Mouse (Mus musculus): ENCODE measurements at regions not wholly inside any gene's neighbourhood (a gene's known extent, or its start where the extent isn't known, plus 50 kb on each side); places are given as distances from the start of the nearest gene placed in this dataset.

DNA sequence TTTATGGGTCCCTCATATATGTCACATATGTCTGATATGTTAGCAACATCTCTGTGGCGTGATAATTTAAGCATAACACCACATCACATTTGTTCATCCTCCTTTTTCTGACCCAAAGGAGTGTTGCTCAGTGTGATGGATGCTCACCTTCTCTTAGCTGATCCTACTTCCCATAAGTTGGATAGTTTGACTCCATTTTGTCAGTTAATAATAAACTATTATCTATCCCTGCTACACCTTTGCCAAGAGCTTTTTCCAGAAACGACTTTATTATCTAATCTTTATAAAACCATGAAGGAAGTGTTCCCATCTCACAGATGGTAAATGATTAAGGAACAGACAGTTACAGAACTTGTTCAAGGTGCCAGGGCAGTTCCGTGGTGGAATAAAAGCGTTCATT lies 480.5 kb downstream of the Klf5 start:
- no peak overlapping the region for H3K4me3 ChIP-seq (ENCODE audit: low read depth, low read length)
- DNase-seq (ENCODE audit: low spot score), result no peak
- ATAC-seq, result no peak
- no peaks in the 10 kb centered on the region for H3K27me3 ChIP-seq (replicated peaks; ENCODE audit: insufficient read depth, low read length)
- H3K9ac ChIP-seq (replicated peaks; ENCODE audit: low read depth), result no peak overlapping the region
- H3K4me2 ChIP-seq (replicated peaks; ENCODE audit: low read depth, low read length), result no peak overlapping the region
- WGBS, result 51% methylated on average over 4 of the region's 4 CpGs
- TF ChIP-seq EP300 (IDR thresholded peaks at IDR 0.05) (no peak), CTCF (IDR thresholded peaks at IDR 0.05) (no peak)
- no peaks in the 10 kb centered on the region for H3K4me1 ChIP-seq (ENCODE audit: insufficient read depth, low read depth, low read length)
- no peaks in the 10 kb centered on the region for H3K9me3 ChIP-seq (ENCODE audit: low read length)
- no peak overlapping the region for H3K27ac ChIP-seq (ENCODE audit: low read length)
- no peaks in the 10 kb centered on the region for H3K36me3 ChIP-seq (ENCODE audit: insufficient read depth, low read length)

GRCm38 (mm10) chr14:99783646-99784045 lies 485.2 kb downstream of the Klf5 start:
- no peaks in the 10 kb centered on the region for H3K4me1 ChIP-seq (ENCODE audit: insufficient read depth, low read depth, low read length)
- ATAC-seq, result peak; percentile 91
- no peak overlapping the region for H3K4me2 ChIP-seq (replicated peaks; ENCODE audit: low read depth, low read length)
- H3K4me3 ChIP-seq (ENCODE audit: low read depth, low read length), result no peak overlapping the region
- TF ChIP-seq EP300 (IDR thresholded peaks at IDR 0.05), result peak; percentile 100
- TF ChIP-seq CTCF (IDR thresholded peaks at IDR 0.05), result no peak
- H3K9ac ChIP-seq (replicated peaks; ENCODE audit: low read depth), result no peak overlapping the region
- H3K36me3 ChIP-seq (ENCODE audit: insufficient read depth, low read length), result no peaks in the 10 kb centered on the region
- H3K27ac ChIP-seq (ENCODE audit: low read length), result peak overlapping the region; percentile 83
- WGBS, result 55% methylated on average over 1 of the region's 1 CpGs
- DNase-seq (ENCODE audit: low spot score), result peak; percentile 90
- no peaks in the 10 kb centered on the region for H3K9me3 ChIP-seq (ENCODE audit: low read length)
- no peaks in the 10 kb centered on the region for H3K27me3 ChIP-seq (replicated peaks; ENCODE audit: insufficient read depth, low read length)

DNA sequence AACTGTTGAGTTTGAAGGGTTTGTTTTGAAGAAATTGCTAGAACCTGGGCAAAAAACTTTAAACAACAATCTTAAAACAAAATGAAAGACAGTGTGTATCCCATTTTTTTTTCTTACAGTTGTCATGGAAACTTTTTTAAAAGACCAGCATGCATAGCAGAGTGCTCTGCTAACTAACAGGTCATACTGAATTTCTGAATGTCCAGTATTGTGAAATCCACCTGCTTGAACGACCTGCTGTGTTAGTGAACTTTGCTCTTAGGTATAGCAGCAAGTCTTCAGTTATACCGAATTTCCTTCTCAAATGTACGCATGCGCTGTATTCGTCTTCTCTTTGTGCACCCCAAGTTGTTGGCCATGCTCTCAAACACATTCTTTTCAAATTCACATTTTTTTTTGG lies 486.6 kb downstream of the Klf5 start:
- Histone ChIP-seq H3K4me2 (replicated peaks; ENCODE audit: low read depth, low read length) (no peak overlapping the region), H3K9me3 (ENCODE audit: low read length) (no peaks in the 10 kb centered on the region), H3K9ac (replicated peaks; ENCODE audit: low read depth) (no peak overlapping the region), H3K4me3 (ENCODE audit: low read depth, low read length) (no peak overlapping the region), H3K27me3 (replicated peaks; ENCODE audit: insufficient read depth, low read length) (no peaks in the 10 kb centered on the region), H3K36me3 (ENCODE audit: insufficient read depth, low read length) (no peaks in the 10 kb centered on the region), H3K4me1 (ENCODE audit: insufficient read depth, low read depth, low read length) (no peaks in the 10 kb centered on the region), H3K27ac (ENCODE audit: low read length) (peak overlapping the region; percentile 83)
- TF ChIP-seq CTCF (IDR thresholded peaks at IDR 0.05) (no peak), EP300 (IDR thresholded peaks at IDR 0.05) (no peak)
- DNase-seq (ENCODE audit: low spot score) (peak; percentile 70), ATAC-seq (0 out of 2 replicates have a peak, but pooled peaks have one; percentile 30)
- WGBS, result 65% methylated on average over 5 of the region's 5 CpGs

GRCm38 (mm10) chr14:99786367-99786766 lies 487.9 kb downstream of the Klf5 start:
- H3K4me2 ChIP-seq (replicated peaks; ENCODE audit: low read depth, low read length), result no peak overlapping the region
- no peak overlapping the region for H3K27ac ChIP-seq (ENCODE audit: low read length)
- no peaks in the 10 kb centered on the region for H3K27me3 ChIP-seq (replicated peaks; ENCODE audit: insufficient read depth, low read length)
- H3K9ac ChIP-seq (replicated peaks; ENCODE audit: low read depth), result no peak overlapping the region
- DNase-seq (ENCODE audit: low spot score) (no peak), ATAC-seq (no peak)
- 96% methylated on average over 1 of the region's 1 CpGs for WGBS
- no peak overlapping the region for H3K4me3 ChIP-seq (ENCODE audit: low read depth, low read length)
- H3K9me3 ChIP-seq (ENCODE audit: low read length), result no peaks in the 10 kb centered on the region
- H3K4me1 ChIP-seq (ENCODE audit: insufficient read depth, low read depth, low read length), result no peaks in the 10 kb centered on the region
- no peaks in the 10 kb centered on the region for H3K36me3 ChIP-seq (ENCODE audit: insufficient read depth, low read length)
- TF ChIP-seq EP300 (IDR thresholded peaks at IDR 0.05) (no peak), CTCF (IDR thresholded peaks at IDR 0.05) (no peak)

- ATAC-seq (peak; percentile 64), DNase-seq (ENCODE audit: low spot score) (peak; percentile 82)
- H3K27me3 ChIP-seq (replicated peaks; ENCODE audit: insufficient read depth, low read length), result no peaks in the 10 kb centered on the region
- H3K4me3 ChIP-seq (ENCODE audit: low read depth, low read length), result no peak overlapping the region
- peak overlapping the region; percentile 43; the same call in 1 of the 2 replicates for H3K27ac ChIP-seq (ENCODE audit: low read length)
- no peaks in the 10 kb centered on the region for H3K36me3 ChIP-seq (ENCODE audit: insufficient read depth, low read length)
- 45% methylated on average over 3 of the region's 3 CpGs for WGBS
- no peaks in the 10 kb centered on the region for H3K4me1 ChIP-seq (ENCODE audit: insufficient read depth, low read depth, low read length)
- no peak overlapping the region for H3K4me2 ChIP-seq (replicated peaks; ENCODE audit: low read depth, low read length)
- no peaks in the 10 kb centered on the region for H3K9me3 ChIP-seq (ENCODE audit: low read length)
- no peak overlapping the region for H3K9ac ChIP-seq (replicated peaks; ENCODE audit: low read depth)
- no peak for TF ChIP-seq CTCF (IDR thresholded peaks at IDR 0.05)
- peak; percentile 99 for TF ChIP-seq EP300 (IDR thresholded peaks at IDR 0.05)
Observed at GRCm38 (mm10) chr14:99788185-99788584, 489.7 kb downstream of the Klf5 start.

DNA sequence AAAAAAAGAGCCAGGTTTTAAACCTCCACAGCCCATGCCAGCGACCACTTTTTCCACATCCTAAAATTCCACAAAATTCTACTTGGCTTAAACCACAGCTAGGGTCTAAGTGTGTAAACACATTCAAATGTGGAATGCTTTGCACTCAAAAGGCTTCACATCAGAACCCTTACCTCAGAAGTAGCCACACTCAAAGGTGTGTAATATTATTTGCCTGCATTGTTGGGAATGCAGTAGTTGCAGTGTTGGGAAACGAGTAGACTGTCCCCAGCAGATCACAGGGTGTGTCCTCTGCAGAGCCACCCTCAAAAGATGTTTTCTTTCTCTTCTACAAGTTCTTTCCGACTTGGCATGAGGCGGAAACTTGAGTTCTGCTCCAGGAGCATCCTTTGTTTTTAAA lies 488.2 kb downstream of the Klf12 start:
- WGBS, result 48% methylated on average over 4 of the region's 4 CpGs
- Histone ChIP-seq H3K9me3 (ENCODE audit: low read length) (no peaks in the 10 kb centered on the region), H3K9ac (replicated peaks; ENCODE audit: low read depth) (no peak overlapping the region), H3K4me3 (ENCODE audit: low read depth, low read length) (no peak overlapping the region), H3K27me3 (replicated peaks; ENCODE audit: insufficient read depth, low read length) (no peaks in the 10 kb centered on the region), H3K4me1 (ENCODE audit: insufficient read depth, low read depth, low read length) (no peaks in the 10 kb centered on the region), H3K27ac (ENCODE audit: low read length) (no peak overlapping the region), H3K36me3 (ENCODE audit: insufficient read depth, low read length) (no peaks in the 10 kb centered on the region), H3K4me2 (replicated peaks; ENCODE audit: low read depth, low read length) (no peak overlapping the region)
- ATAC-seq (peak; percentile 70), DNase-seq (ENCODE audit: low spot score) (peak; percentile 54)
- TF ChIP-seq EP300 (IDR thresholded peaks at IDR 0.05), result peak; percentile 72
- TF ChIP-seq CTCF (IDR thresholded peaks at IDR 0.05), result no peak

DNA sequence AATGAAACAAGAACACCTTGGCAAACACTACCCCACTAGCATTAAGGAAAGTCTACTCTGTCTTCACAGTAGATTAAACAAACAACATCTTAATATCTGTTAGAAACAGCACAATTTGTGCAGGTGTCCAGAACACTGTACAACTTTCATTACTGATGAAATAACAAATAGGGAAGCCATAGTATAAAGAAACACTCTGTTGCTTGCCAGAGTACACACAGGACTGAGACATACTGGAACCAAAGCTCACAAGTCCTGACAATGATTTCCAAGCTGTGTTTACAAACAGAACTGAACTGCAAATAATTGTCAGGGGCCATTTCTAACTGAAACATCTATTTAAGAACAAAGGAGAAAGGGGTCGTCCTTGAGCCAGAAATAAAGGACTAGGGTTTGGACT lies 478.4 kb downstream of the Klf12 start:
- TF ChIP-seq EP300 (IDR thresholded peaks at IDR 0.05) (no peak), CTCF (IDR thresholded peaks at IDR 0.05) (no peak)
- ATAC-seq (no peak), DNase-seq (ENCODE audit: low spot score) (peak; percentile 28)
- H3K4me1 ChIP-seq (ENCODE audit: insufficient read depth, low read depth, low read length), result no peaks in the 10 kb centered on the region
- no peaks in the 10 kb centered on the region for H3K36me3 ChIP-seq (ENCODE audit: insufficient read depth, low read length)
- H3K27me3 ChIP-seq (replicated peaks; ENCODE audit: insufficient read depth, low read length), result no peaks in the 10 kb centered on the region
- no peaks in the 10 kb centered on the region for H3K9me3 ChIP-seq (ENCODE audit: low read length)
- H3K4me2 ChIP-seq (replicated peaks; ENCODE audit: low read depth, low read length), result no peak overlapping the region
- no peak overlapping the region for H3K4me3 ChIP-seq (ENCODE audit: low read depth, low read length)
- H3K9ac ChIP-seq (replicated peaks; ENCODE audit: low read depth), result no peak overlapping the region
- H3K27ac ChIP-seq (ENCODE audit: low read length), result 0 out of 2 replicates have a peak overlapping the region, but pooled peaks have one; percentile 32
- WGBS, result 47% methylated on average over 1 of the region's 1 CpGs

All from lung, postnatal 0 days (tissue).